Mouse (Mus musculus): ENCODE measurements at regions not wholly inside any gene's neighbourhood (a gene's known extent, or its start where the extent isn't known, plus 50 kb on each side); places are given as distances from the start of the nearest gene placed in this dataset.

DNA sequence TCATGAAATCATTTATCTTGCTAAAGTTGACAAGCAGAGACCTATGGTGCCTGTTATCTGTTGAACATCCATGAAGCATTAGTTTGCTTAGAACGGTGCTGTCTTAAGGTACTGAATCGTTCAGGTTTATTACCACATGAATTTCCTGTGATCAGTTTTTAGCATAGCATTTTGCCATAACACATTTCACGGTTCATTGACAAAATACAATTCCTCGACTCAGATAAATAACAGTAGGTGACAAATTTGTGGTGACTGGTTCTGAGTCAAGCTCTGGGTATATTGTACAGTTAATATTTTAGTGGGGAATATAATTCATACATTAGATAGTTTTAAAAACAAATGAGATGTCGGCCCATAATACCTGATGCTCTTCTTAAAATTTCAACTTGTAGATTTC is 1207.5 kb upstream of the Tenm2 start:
- Histone ChIP-seq H3K36me3 (ENCODE audit: control insufficient read depth, insufficient read depth, low read length) (no peaks in the 10 kb centered on the region), H3K4me2 (replicated peaks; ENCODE audit: low read depth, low read length) (no peak overlapping the region), H3K9me3 (ENCODE audit: control insufficient read depth, low read depth, low read length) (no peaks in the 10 kb centered on the region), H3K4me1 (ENCODE audit: control insufficient read depth, insufficient read depth, low read length) (no peaks in the 10 kb centered on the region), H3K27me3 (ENCODE audit: control insufficient read depth, insufficient read depth, low read length) (no peaks in the 10 kb centered on the region), H3K9ac (replicated peaks; ENCODE audit: low read depth, low read length) (no peak overlapping the region), H3K4me3 (ENCODE audit: low read depth, low read length) (no peak overlapping the region), H3K27ac (ENCODE audit: low read length) (no peak overlapping the region)
- WGBS: 77% methylated on average over 5 of the region's 5 CpGs
- no peak for ATAC-seq (ENCODE audit: insufficient number of reproducible peaks, insufficient read depth, low FRiP score, low read depth)

DNA sequence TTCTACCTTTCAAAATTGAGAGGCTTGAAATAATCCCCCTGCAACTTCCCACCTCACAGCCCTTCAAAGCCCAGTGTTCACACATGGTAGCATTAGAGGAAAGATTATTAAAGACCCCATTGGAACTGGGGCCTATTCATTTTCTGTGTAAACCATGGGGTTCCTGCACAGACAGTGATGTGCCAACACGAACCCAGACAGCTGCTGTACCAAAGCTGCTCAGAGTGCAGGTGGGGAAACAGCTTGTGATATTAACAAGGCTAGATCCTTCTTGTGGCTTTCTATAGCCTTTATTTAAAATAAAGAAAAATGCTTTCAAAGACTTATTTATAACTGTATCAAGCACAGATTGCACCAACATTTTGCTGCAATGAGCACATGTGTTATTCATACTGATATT is 1174.5 kb upstream of the Tenm2 start:
- Histone ChIP-seq H3K4me3 (ENCODE audit: low read depth, low read length) (no peak overlapping the region), H3K4me1 (ENCODE audit: control insufficient read depth, insufficient read depth, low read length) (no peaks in the 10 kb centered on the region), H3K9ac (replicated peaks; ENCODE audit: low read depth, low read length) (no peak overlapping the region), H3K27ac (ENCODE audit: low read length) (no peak overlapping the region), H3K9me3 (ENCODE audit: control insufficient read depth, low read depth, low read length) (no peaks in the 10 kb centered on the region), H3K27me3 (ENCODE audit: control insufficient read depth, insufficient read depth, low read length) (no peaks in the 10 kb centered on the region), H3K36me3 (ENCODE audit: control insufficient read depth, insufficient read depth, low read length) (no peaks in the 10 kb centered on the region), H3K4me2 (replicated peaks; ENCODE audit: low read depth, low read length) (no peak overlapping the region)
- WGBS: 32% methylated on average over 1 of the region's 1 CpGs
- no peak for ATAC-seq (ENCODE audit: insufficient number of reproducible peaks, insufficient read depth, low FRiP score, low read depth)

GRCm38 (mm10) chr11:38397771-38398170 is 1162.0 kb upstream of the Tenm2 start:
- Histone ChIP-seq H3K4me1 (ENCODE audit: control insufficient read depth, insufficient read depth, low read length) (no peaks in the 10 kb centered on the region), H3K9me3 (ENCODE audit: control insufficient read depth, low read depth, low read length) (no peaks in the 10 kb centered on the region), H3K36me3 (ENCODE audit: control insufficient read depth, insufficient read depth, low read length) (no peaks in the 10 kb centered on the region), H3K4me3 (ENCODE audit: low read depth, low read length) (no peak overlapping the region), H3K9ac (replicated peaks; ENCODE audit: low read depth, low read length) (no peak overlapping the region), H3K4me2 (replicated peaks; ENCODE audit: low read depth, low read length) (no peak overlapping the region), H3K27ac (ENCODE audit: low read length) (no peak overlapping the region), H3K27me3 (ENCODE audit: control insufficient read depth, insufficient read depth, low read length) (no peaks in the 10 kb centered on the region)
- ATAC-seq (ENCODE audit: insufficient number of reproducible peaks, insufficient read depth, low FRiP score, low read depth): no peak

- Histone ChIP-seq H3K9me3 (ENCODE audit: control insufficient read depth, low read depth, low read length) (no peaks in the 10 kb centered on the region), H3K27me3 (ENCODE audit: control insufficient read depth, insufficient read depth, low read length) (no peaks in the 10 kb centered on the region), H3K36me3 (ENCODE audit: control insufficient read depth, insufficient read depth, low read length) (no peaks in the 10 kb centered on the region), H3K27ac (ENCODE audit: low read length) (no peak overlapping the region), H3K4me3 (ENCODE audit: low read depth, low read length) (no peak overlapping the region), H3K9ac (replicated peaks; ENCODE audit: low read depth, low read length) (no peak overlapping the region), H3K4me2 (replicated peaks; ENCODE audit: low read depth, low read length) (no peak overlapping the region), H3K4me1 (ENCODE audit: control insufficient read depth, insufficient read depth, low read length) (no peaks in the 10 kb centered on the region)
- WGBS: 70% methylated on average over 2 of the region's 2 CpGs
- ATAC-seq (ENCODE audit: insufficient number of reproducible peaks, insufficient read depth, low FRiP score, low read depth): no peak
Measured at GRCm38 (mm10) chr11:38386958-38387357, 1151.2 kb upstream of the Tenm2 start.

DNA sequence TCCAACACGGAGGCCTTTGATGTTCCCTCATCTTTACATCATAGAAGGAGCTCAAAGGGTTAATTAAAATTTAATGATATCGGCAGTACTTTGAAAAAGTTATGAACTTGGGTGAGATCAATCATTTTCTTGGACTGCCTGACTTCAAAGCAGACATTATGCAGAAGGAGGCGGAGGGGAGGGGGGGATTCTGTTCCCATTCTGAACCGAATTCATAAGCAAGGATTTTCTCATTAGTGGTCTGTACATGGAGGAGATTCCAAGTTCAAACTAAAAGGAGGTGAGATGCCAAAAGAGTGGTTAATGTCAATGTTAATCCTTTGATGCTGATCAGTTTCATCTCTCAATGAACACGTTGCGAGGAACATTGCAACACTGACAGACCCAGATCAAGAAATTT is 1110.7 kb upstream of the Tenm2 start:
- no peak for ATAC-seq (ENCODE audit: insufficient number of reproducible peaks, insufficient read depth, low FRiP score, low read depth)
- H3K27me3 ChIP-seq (ENCODE audit: control insufficient read depth, insufficient read depth, low read length): no peaks in the 10 kb centered on the region
- H3K36me3 ChIP-seq (ENCODE audit: control insufficient read depth, insufficient read depth, low read length): no peaks in the 10 kb centered on the region
- H3K4me2 ChIP-seq (replicated peaks; ENCODE audit: low read depth, low read length): no peak overlapping the region
- H3K9me3 ChIP-seq (ENCODE audit: control insufficient read depth, low read depth, low read length): no peaks in the 10 kb centered on the region
- WGBS: 72% methylated on average over 6 of the region's 6 CpGs
- no peak overlapping the region for H3K4me3 ChIP-seq (ENCODE audit: low read depth, low read length)
- no peak overlapping the region for H3K27ac ChIP-seq (ENCODE audit: low read length)
- H3K4me1 ChIP-seq (ENCODE audit: control insufficient read depth, insufficient read depth, low read length): no peaks in the 10 kb centered on the region
- H3K9ac ChIP-seq (replicated peaks; ENCODE audit: low read depth, low read length): no peak overlapping the region

GRCm38 (mm10) chr11:38335411-38335810 is 1099.6 kb upstream of the Tenm2 start:
- no peaks in the 10 kb centered on the region for H3K36me3 ChIP-seq (ENCODE audit: control insufficient read depth, insufficient read depth, low read length)
- H3K9ac ChIP-seq (replicated peaks; ENCODE audit: low read depth, low read length): no peak overlapping the region
- H3K27ac ChIP-seq (ENCODE audit: low read length): no peak overlapping the region
- WGBS: 76% methylated on average over 3 of the region's 3 CpGs
- H3K4me3 ChIP-seq (ENCODE audit: low read depth, low read length): no peak overlapping the region
- H3K27me3 ChIP-seq (ENCODE audit: control insufficient read depth, insufficient read depth, low read length): no peaks in the 10 kb centered on the region
- ATAC-seq (ENCODE audit: insufficient number of reproducible peaks, insufficient read depth, low FRiP score, low read depth): no peak
- H3K9me3 ChIP-seq (ENCODE audit: control insufficient read depth, low read depth, low read length): no peaks in the 10 kb centered on the region
- H3K4me2 ChIP-seq (replicated peaks; ENCODE audit: low read depth, low read length): no peak overlapping the region
- H3K4me1 ChIP-seq (ENCODE audit: control insufficient read depth, insufficient read depth, low read length): no peaks in the 10 kb centered on the region

DNA sequence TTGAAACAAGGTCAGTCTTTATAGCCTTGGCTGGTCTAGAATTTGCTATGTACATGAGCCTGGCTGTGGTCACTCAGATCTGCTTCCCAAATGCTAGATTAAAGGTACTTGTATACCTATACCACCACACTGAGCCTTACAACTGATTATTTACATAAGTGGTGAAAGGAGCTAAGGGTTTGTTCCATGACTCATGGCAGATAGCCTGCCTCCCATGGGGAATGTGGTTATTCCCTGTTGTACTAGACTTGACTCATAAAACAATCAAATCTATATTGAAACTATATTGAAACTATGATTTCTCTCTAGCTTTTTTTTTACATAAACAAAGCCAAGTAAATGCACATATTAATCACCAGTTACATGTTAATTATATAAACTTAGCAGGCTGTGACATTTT is 1061.9 kb upstream of the Tenm2 start:
- Histone ChIP-seq H3K9me3 (ENCODE audit: control insufficient read depth, low read depth, low read length) (no peaks in the 10 kb centered on the region), H3K27me3 (ENCODE audit: control insufficient read depth, insufficient read depth, low read length) (no peaks in the 10 kb centered on the region), H3K36me3 (ENCODE audit: control insufficient read depth, insufficient read depth, low read length) (no peaks in the 10 kb centered on the region), H3K27ac (ENCODE audit: low read length) (no peak overlapping the region), H3K9ac (replicated peaks; ENCODE audit: low read depth, low read length) (no peak overlapping the region), H3K4me1 (ENCODE audit: control insufficient read depth, insufficient read depth, low read length) (no peaks in the 10 kb centered on the region), H3K4me2 (replicated peaks; ENCODE audit: low read depth, low read length) (no peak overlapping the region), H3K4me3 (ENCODE audit: low read depth, low read length) (no peak overlapping the region)
- no peak for ATAC-seq (ENCODE audit: insufficient number of reproducible peaks, insufficient read depth, low FRiP score, low read depth)

DNA sequence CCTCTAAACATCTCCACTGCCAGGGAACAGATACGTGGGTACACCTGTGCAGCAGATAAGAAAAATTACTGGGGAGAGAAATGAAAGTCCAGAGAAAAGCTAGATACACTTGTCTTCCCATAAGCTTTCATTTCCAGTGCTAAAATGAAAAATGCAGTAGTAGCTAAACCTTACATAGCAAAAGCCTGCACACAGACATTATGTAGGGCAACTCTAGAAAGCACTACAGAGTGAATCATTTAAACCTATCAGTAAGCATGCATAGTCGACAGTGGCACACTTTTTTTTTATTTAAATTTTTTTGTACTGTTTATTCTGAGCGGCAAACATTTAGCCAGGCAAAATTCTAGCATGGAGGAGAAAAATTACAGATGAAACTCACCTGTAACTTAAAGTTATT is 1055.5 kb upstream of the Tenm2 start:
- ATAC-seq (ENCODE audit: insufficient number of reproducible peaks, insufficient read depth, low FRiP score, low read depth): no peak
- H3K27me3 ChIP-seq (ENCODE audit: control insufficient read depth, insufficient read depth, low read length): no peaks in the 10 kb centered on the region
- no peaks in the 10 kb centered on the region for H3K36me3 ChIP-seq (ENCODE audit: control insufficient read depth, insufficient read depth, low read length)
- no peaks in the 10 kb centered on the region for H3K9me3 ChIP-seq (ENCODE audit: control insufficient read depth, low read depth, low read length)
- WGBS: 52% methylated on average over 3 of the region's 3 CpGs
- no peak overlapping the region for H3K4me2 ChIP-seq (replicated peaks; ENCODE audit: low read depth, low read length)
- no peaks in the 10 kb centered on the region for H3K4me1 ChIP-seq (ENCODE audit: control insufficient read depth, insufficient read depth, low read length)
- H3K4me3 ChIP-seq (ENCODE audit: low read depth, low read length): no peak overlapping the region
- H3K27ac ChIP-seq (ENCODE audit: low read length): no peak overlapping the region
- H3K9ac ChIP-seq (replicated peaks; ENCODE audit: low read depth, low read length): no peak overlapping the region

- ATAC-seq (ENCODE audit: insufficient number of reproducible peaks, insufficient read depth, low FRiP score, low read depth): no peak
- H3K27ac ChIP-seq (ENCODE audit: low read length): no peak overlapping the region
- H3K4me1 ChIP-seq (ENCODE audit: control insufficient read depth, insufficient read depth, low read length): no peaks in the 10 kb centered on the region
- no peak overlapping the region for H3K9ac ChIP-seq (replicated peaks; ENCODE audit: low read depth, low read length)
- no peak overlapping the region for H3K4me2 ChIP-seq (replicated peaks; ENCODE audit: low read depth, low read length)
- H3K4me3 ChIP-seq (ENCODE audit: low read depth, low read length): no peak overlapping the region
- 75% methylated on average over 2 of the region's 2 CpGs for WGBS
- no peaks in the 10 kb centered on the region for H3K36me3 ChIP-seq (ENCODE audit: control insufficient read depth, insufficient read depth, low read length)
- H3K27me3 ChIP-seq (ENCODE audit: control insufficient read depth, insufficient read depth, low read length): no peaks in the 10 kb centered on the region
- no peaks in the 10 kb centered on the region for H3K9me3 ChIP-seq (ENCODE audit: control insufficient read depth, low read depth, low read length)
Measured at GRCm38 (mm10) chr11:38280961-38281360, 1045.2 kb upstream of the Tenm2 start.
